Mouse (Mus musculus): Measurements from ENCODE around the gene Tardbp. TPM values are rescaled to one million over a fixed set of nuclear protein-coding genes. Genes with fewer than 3 reads are reported as not detected.

Gene Tardbp
- 100 to 1,000 TPM; 149 to 182 (median 164) TPM for polyA plus RNA-seq (2017; shearing (Covaris generic))

DNA sequence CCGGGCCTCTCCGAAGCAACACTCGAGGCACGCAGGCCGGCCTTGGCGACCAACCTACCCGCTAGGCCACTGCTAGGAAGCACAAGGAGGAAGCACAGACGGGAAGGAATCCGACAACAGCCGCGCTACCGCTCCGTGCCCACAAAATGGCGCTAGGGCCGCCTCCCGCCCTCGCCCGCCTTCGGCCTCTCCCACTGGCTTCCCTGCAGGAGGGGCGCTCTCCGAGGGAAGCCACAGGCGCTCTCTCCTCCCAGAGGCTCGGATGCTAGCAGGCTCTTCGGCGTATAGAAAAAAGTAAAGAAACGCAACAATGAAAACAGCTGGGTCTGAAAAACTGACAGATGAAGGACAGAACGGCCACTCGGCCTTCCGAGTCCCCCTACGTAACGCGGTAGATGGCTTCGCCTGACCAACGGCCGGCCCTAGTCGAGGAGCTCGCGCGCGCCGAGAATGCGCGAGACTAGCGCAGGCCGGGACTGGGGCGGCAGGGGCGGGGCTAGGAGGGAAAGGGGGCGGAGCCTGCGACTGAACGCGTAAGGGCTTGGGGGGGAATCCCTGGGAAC lies at the start of gene Tardbp:
TSS of gene Tardbp (minus strand) at position 397 of the 563 bp plus-strand sequence.
- ATAC-seq = peak; percentile 90

DNA sequence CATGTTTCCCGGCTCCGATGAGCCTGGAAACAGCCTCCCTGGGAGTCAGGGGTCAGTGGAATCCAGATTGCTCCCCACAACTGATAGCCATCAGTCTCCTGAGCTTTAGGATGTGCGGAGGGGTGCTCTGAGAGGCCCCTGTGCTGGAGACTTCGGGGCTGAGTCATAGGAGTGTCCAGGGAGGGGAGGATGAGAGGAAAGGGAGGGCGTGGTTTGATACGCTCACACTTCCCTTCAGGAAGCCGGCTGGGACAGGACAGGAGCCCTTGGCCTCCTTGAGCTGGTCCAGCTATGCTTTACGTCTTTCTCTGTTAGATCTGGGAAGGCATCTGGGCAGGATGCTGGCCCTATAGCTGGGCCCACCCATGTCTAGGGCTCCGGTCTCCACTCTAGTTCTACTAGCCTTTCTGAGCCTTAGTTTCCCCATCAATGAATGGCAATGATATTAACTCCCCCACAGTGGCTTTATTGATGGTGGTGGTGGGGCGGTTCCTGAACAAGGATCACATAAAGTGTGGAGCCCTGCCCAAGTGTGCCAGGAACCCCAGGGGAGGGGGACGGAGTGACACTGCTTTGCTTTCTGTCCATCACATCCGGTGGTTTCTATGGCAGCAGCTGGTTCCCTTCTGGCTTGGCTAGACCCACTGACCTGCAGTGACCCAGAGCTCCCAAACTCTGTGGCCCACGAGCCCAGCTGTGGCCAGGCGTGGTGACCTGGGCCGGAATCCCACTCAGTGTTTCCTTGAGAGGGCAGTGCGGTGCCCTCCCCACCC lies 49.6 kb upstream of the Tardbp start:
- no peak for ATAC-seq

DNA sequence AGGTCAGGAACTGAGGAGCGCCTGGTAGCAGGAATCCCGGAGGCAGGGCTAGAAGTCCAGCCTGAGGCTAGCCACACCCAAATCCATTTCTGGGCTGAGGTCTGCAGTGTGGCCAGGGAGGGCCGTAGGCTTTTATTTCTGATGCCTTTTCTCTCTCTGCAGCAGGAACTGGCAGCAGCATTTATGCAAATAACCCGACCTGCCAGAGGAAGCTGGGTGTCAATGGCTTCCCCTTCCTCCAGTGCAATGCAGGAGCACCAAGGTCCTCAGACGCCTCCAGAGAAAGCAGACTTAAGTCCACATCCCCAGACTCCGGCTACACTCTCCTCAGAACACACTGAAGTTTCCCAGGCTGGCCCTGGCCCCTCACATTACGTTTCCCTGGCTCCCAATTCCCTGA lies 48.2 kb upstream of the Tardbp start:
- ATAC-seq = no peak

DNA sequence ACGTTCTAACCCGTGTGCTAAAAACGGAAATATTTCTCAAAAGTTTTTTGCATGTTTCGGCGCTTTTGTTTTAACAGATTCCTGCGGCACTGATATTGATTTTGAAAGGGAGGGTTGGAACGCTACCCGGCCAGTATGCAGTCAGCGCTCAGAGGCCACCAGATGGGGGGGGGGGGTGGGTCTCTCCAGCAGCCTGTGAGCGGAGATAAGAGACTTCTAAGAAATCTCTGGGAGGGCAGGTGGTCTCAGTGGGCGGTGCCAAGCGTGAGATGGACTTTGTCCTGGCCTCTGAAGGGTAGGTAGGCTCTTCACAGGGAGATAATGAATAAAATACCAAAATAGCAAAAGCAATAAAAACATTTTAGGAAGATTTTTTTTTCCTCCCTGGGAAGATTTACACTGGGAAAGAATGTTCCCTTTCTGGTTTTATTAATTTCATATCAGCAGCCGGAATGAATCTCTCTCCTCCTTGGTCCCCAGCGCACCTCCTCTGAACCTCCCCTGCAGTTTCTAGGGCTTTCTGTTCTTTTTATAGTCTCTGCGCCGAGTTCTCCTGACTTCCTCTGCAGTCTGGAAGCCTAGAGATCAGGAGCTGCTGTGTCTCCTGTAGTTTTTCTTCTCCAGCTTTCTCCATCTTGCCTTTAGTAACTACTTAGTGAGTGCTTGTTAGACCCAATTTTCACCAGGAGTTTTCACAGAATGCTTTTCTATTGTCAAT lies 44.6 kb upstream of the Tardbp start:
- no peak for ATAC-seq

DNA sequence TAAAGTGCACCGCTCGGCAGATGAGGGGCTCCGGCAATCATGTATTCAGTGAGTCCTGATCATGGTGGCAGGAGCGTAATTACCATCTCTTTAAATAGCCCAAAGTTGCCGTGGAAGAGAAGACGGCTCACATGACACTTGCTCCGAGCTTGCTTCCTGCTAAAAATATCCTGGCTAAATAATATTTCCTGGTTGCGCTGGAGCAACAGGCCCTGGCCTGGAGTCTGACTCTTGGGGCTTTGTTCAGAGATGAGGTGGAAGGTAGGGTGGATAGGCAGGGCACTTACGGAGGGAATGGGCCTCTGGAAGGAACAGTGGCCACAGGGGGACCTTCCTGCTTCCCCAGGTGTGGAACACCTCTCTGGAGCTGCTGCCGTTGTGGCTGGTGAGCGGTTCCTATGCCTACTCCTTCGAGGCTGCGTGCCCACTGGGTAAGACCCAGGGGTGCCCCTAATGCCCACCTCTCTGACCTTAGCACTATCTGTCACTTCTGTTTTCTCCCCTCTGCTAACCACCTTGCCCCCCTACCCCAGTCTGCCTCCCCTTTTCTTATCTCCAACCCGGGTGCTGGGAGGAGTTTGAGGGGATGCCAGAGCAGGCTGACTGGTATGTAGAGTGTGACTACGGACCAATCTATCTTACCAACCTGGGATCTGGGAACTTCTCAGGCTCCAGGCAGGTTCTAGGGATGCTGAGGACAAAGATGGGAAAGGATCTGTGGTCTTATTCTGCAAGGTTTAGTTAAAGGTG lies 40.4 kb upstream of the Tardbp start:
- ATAC-seq = no peak

DNA sequence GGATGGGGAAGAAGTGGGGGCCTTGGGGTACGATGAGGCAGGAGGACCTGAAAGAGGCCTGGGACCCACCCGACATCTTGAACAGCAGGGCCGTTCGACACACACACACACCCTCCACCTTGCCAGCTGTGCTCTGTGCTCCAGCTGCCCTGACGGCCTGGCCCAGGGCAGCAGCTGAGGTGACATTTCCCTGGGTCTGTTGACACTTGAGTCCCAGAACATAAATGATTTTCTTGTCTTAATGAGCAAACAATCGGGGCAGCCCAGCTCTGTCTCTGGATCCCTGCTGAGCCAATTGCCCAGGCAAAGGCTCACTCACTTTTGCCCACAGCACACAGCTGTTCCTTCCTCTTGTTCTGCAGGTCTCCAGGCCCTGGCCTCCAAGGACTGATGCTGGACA lies 37.2 kb upstream of the Tardbp start:
- no peak for ATAC-seq

DNA sequence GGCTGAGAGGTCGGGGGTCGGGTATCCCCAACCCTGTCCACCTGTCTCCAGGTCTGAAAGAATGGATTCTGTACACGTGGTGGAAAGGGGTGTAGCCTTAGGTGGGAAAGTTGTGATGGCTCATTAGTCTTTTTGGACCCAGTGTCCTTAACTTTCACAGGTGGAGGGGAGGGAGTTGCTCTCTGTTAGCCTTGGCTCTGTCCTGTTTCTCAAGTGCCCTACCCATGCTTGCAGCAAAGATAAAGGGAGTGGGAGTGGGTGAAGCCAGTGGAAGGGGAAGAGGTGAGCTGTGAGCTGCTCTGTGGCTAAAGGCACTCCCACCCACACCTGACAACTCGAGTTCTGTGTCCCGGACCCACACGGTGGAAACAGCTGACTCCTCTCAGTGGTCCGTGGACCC lies 36.5 kb upstream of the Tardbp start:
- ATAC-seq = no peak

DNA sequence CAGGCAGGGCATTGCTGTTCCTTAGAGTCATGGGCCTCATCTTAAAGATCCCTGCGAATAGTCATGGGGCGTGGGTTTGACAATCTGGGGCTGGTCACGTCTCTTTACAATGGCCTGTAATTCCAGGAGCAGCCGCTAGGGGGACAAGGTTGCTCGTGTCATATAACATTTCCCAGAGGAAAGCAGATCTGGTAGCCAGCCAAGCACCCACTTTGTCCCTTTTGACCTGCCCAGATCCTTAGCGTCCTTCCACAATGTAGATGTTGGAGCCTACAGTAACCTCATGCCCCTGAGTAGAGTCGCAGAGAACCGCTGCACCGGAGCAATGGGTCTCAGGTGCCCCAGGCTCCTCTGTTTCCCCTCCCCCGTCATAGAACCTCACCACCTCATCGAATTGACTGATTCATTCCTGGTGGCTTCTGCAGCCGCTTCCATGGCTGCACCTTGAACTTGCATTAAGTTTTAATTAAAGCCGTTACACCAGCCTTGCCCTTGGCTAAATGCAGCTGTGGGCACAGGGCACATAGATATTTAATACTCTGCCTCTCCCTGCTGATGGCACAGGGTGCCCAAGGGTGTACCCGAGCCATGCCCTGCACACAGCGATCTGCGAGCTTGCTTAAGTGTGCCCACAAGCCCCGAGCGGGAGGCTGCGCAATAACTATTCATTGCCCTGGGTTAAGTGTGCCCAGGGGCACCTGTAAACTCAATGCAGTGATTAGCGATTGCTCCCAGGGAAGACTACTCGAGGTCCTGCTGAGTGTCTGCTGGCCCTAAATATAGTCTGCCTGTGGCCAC lies 35.5 kb upstream of the Tardbp start:
- no peak for ATAC-seq

DNA sequence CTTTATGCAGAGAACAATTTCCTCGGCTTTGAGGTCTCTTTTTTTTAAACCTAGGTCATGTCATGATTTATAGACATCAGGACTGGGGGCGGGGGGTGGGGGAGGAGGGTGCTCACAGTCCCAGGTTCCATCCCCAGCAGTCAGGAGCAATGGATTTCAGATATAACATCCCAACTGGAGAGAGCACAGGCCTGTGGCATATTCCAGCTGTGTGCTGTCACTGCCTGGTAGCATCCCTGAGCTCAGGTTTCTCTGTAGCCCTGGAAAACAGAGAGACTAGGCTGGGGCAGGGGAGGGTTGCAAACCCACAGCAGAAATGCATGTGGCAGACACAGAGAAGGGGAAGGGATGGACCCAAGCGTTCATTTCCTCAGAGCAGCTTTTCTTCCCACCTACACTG lies 33.4 kb upstream of the Tardbp start:
- ATAC-seq = no peak

DNA sequence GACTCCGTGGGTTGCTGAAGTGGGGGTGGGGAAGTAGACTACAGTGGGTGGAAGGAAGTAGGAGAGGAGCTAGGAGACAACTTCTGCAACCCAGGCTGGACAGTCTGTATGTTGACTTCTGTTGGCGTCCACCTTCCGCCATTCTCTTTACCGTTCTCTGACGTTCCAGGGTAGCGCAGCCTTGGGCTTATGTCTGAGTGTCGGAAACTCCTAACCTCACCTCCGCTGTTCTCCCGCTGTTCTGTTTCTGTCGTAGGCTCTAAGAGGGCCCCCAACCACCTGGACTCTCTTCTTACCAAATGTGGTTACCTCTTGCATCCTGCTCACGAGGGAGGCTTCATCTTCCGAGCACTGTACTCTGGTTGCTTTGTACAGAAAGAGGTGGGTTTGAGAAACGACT lies 31.0 kb upstream of the Tardbp start:
- ATAC-seq = peak; percentile 28

DNA sequence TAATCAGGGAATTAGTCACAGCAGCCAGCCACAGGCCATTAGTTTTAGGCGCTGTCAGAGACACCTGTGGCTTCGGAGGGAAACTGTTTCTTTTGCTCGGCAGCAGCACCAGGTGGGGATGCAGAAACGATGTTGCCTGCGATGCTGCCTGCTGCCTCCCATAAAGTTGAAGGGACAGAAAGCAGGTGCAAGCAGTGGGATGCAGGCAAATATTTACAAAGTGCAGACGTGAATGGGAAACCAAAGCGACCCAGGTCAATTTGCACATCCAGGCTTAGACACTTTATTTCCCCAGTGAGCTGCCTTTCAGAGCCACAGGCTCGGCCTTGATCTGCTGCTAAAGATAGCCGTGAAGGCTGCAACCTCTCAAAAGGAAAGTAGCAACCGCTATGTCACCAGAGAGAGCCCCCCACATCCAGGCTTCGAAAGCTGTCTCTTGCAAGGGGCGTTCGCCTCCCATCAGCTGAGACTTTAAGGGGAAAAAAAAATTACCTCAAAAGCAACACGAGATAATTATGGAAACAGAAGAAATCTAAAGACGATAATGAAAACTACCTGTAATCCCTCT lies 30.0 kb upstream of the Tardbp start:
- no peak for ATAC-seq

DNA sequence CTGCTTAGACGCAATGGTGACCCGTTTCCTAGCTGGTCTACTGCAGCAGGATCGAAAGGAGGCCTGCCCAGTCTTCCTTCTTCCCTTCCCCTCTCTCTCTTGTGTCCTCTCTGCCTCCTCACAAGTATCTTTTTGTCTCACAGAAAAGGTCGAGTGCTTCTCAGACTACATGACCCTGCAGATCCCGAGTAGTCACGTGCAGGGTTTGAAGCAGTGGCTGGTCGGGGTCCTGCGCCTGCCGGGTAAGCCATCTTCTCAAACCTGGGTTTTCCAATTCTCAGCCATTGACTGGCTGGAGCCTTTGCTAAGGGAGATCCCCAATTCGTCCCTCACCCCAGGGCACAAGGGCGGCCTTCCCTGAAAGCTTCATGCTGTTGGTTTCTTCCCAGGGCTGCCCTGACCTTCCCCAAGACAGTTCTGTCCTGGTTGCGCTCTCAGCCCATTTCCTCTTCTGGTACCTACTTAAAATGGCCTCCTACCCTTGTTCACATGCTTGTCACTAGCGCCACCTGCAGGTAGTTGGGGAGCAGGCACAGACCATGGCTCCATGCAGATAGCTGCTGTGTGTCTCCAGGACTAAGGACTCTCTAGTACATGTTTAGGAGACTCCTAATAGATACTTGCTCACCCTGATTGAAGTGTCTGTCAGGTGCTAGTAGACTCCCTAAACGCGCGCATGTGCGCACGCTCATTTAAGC lies 28.0 kb upstream of the Tardbp start:
- ATAC-seq = no peak

DNA sequence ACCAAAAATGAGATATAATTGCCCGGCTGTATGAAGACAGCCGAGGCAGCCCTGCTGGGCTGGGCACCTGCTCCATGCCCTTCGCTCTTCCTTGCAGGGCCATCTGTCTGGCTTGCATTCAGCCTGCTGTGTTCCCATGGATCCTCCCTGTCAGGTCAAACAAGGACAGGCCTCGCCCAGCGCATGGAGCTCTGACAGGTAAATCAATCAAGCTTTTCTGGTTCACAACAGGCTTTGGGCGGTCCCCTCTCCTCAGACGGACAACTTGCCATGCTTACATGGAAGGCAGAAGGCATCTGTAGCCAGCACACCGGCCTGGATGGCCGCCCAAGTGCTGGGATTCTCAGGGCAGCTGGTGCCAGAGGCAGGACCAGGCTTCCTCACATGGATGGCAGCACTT lies 24.2 kb upstream of the Tardbp start:
- no peak for ATAC-seq

DNA sequence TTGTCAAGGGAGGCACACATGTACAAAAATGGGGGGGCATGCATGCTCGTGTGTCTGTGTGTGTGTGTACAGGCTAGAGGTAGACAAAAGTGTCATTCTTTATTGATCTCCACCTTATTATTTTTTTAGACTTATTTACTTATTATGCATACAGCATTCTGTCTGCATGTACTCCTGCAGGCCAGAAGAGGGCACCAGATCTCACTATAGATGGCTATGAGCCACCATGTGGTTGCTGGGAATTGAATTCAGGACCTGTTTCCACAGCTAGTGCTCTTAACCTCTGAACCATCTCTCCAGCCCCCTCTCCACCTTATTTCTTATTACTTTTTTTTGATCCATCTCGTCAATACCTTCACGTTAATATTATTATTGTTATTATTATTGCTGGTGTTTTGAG lies 22.5 kb upstream of the Tardbp start:
- no peak for ATAC-seq

DNA sequence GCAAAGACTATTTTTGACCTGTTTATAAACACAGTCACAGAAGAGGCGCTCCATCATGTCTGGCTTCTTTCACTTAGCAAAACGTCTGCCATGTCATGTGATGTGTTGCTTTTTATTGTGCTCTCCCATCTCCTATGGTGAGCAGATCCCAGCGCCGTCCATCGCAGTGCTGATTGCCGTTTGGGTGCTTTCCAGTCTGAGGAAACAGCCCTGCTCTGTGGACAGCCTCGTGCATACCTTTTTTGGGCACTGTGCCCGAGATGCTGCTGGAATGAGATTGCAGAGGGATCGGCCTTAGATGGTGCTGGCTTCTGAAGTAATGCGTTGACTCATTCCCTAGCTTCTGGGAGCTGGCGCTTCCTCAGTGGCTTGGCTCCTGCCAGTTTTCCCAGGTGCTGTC lies 19.8 kb upstream of the Tardbp start:
- no peak for ATAC-seq

DNA sequence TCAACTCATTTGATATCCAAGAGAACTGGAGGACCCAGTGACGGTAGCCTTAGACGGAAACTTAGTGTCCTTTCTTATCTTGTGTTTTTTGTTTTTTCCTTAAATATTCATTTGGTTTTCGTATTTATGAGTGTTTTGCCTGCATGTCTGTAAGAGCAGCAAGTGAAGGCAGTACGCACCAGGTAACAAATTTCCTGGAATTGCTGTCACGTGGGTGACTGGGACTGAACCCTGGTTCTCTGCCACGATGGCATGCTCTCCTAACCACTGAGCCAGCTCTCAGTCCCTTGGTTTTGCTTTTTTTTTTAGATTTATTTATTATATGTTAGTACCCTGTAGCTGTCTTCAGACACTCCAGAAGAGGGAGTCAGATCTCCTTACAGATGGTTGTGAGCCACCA lies 18.1 kb upstream of the Tardbp start:
- no peak for ATAC-seq

DNA sequence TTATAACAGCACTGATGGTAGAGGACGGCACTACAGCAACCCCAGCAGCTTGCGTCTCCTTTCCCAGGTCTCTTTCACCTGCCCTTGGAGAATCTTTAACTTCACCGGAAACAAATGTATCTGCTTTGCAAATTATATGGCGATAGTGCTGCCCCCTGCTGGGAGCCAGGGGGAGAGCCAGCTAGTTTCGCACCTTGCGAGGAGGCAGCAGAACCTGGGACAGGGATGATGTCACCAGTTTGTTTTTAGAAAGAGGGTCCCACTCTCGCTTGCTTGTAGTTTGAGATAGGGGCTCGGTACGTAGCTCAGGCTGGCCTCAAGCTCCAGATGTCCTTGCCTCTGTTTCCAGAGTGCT lies 17.3 kb upstream of the Tardbp start:
- ATAC-seq = peak; percentile 89

DNA sequence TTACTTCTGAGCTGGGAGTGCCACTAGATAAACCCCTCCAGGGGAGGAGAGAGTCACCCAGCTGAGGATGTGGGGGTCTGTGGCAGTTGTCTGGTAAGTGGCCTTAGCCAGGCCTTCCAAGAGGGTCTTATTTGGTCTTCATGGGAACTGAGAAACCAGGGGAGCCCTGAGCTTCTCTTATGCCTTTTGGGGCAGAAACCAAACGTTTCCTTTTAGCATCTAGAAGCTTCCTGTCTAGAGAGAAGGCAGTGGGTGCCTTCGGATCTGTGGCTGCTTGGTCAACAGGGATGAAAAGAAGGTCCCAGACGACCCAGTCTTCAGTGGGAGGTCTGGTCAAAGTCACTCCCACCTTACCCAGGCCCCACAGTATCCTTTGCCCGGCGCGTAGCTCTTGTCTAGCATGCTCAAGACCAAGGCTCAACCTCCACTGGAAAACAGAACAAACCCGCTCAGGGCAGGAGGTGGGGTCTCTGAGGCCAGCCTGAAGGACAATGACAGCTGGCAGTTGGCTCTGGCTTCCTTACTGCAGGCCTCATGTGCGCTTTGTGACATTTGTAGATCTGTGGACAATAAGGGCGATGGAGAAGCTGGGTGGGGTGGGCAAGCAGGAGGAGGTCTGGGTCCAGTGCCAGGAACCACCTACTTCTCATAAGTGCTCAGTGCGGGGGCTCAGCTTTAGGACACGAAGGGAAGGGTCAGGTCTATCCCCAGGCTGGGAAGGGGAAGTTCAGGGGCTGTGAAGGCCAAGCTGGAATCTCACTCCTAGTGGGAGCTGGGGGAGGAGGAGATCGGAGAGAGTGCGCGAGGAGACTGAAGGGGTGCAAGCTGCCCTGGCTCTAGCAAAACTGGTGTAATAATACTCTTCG lies 16.7 kb upstream of the Tardbp start, which contains the start of gene Gm572:
TSS of gene Gm572 (plus strand) at position 27 of the 866 bp plus-strand sequence.
- ATAC-seq = peak; percentile 59

DNA sequence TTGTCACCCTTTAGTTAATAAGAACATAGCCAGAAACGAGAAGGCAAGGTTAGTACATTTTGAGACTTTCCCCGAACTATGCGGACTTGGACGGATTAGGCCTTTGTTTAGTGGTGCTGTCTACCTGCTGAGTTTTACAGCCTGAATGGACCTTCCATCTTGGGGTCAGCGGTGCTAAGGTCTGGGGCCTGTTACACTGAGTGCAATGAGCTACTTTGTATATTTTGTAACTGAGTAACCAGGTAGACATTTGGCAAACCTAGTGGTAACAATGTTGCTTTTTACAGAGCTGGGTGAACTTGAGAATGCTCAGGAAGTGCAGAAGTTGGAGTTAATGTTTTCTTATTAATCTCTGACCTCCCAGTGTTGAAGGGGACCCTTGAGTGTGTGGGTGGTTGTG lies 14.3 kb upstream of the Tardbp start:
- ATAC-seq = no peak

DNA sequence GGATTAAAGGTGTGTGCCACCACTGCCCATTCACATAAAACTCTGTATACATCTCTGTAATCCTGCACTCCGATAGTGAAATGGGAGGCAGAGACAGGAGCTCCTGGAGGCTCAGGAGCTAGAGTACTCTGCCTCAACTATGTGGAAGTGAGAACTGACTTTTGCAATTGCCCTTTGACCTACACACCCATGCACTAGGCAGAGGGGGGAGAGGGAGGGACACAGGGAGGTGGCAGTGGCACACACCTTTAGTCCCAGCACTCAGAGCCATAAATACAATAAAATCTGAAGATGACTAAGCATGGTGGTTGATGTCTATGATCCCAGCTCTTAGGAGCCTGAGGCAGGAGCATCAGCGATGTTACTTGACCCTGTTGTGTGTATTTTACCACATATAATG lies 12.6 kb upstream of the Tardbp start:
- no peak for ATAC-seq

All from inflammation-experienced regulatory T-cells, adult 6 months (primary cell).